Mouse (Mus musculus) neural tube, embryonic 12.5 days (tissue): ENCODE results near the gene Farsa. TPM values are rescaled to one million over a fixed set of nuclear protein-coding genes. Genes with fewer than 3 reads are reported as not detected.

Experiments used
- ATAC-seq: fragments of 200-750 bp; cut with Nextera tagmentation; 2 replicates; pipeline ENCODE4 v1.8.0; 2017; ENCODE audit warnings: low read depth, mild to moderate bottlenecking, moderate TSS enrichment, moderate library complexity; ENCODE audit not compliant: low FRiP score
- H3K27ac ChIP-seq: fragments of 300-500 bp; sonication (generic); 2 replicates; pipeline ENCODE4 v1.5.1; 2016
- H3K27me3 ChIP-seq: fragments of 300-500 bp; sonication (generic); replicated peaks from 2 replicates; pipeline ENCODE4 v1.6.1; 2016; ENCODE audit warnings: mild to moderate bottlenecking
- H3K36me3 ChIP-seq: fragments of 300-500 bp; sonication (generic); 2 replicates; pipeline ENCODE4 v1.6.1; 2016; ENCODE audit warnings: mild to moderate bottlenecking
- H3K4me1 ChIP-seq: fragments of 300-500 bp; sonication (generic); 2 replicates; pipeline ENCODE4 v1.6.1; 2016
- H3K4me2 ChIP-seq: fragments of 300-500 bp; sonication (generic); replicated peaks from 2 replicates; pipeline ENCODE4 v1.6.1; 2016; ENCODE audit warnings: mild to moderate bottlenecking
- H3K4me3 ChIP-seq: fragments of 300-500 bp; sonication (generic); 2 replicates; pipeline ENCODE4 v1.5.1; 2016
- H3K9ac ChIP-seq: fragments of 300-500 bp; sonication (generic); 2 replicates; pipeline ENCODE4 v1.6.1; 2016; ENCODE audit warnings: mild to moderate bottlenecking
- H3K9me3 ChIP-seq: fragments of 300-500 bp; sonication (generic); 2 replicates; pipeline ENCODE4 v1.6.1; 2016; ENCODE audit warnings: mild to moderate bottlenecking
- WGBS: fragments of 180-500 bp; shearing (Covaris S2); methylation state at CpG from one replicate; pipeline ENCODE4 v1.1.7; 2016; 5-methylcytosine and 5-hydroxymethylcytosine counted together
- polyA plus RNA-seq: library from polyadenylated mRNA; unstranded; fragments of >200 nt; fragmentation: Nextera tagmentation; extraction: Ambion mirVana; gene quantifications from 2 replicates; pipeline ENCODE4 v1.2.1, GENCODE M21; 2016

Gene Farsa
- polyA plus RNA-seq, 1 experiment from 2014 or later = 110 TPM

DNA sequence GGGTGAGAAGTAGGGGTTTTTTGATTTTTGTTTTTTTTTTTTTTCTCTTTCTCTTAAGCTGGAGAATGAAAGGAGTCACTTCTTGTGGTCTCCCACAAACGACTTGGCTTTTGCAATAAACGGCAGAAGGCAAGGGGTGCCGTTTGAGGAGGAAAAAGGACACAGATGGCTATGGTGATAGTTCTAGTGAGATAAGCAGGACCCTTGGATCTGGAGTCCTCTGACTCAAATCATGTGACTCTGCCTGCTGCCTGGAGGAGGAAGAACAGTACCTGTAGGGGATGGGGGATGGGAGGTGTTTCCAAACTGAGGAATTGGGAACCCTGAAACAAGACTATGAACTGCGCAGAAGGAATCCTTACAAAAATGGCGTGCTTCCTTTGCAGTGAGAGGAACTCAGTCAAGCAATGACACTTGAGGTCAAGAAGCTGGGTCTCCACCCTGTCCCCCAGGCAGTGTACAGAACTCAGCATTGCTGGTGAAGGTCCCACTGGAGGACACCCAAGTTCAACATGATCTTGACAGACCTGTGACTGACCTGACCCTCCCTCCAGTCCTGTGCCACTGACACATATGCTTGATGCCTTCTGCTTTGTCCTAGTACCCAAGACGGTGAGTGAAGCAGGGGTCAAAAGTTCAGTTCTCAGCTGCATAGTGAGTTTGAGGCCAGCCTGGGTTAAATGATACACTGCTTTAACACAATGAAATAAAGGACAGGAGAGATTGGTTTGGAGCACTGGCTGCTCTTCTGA is 8.9 kb upstream of the Farsa start:
- H3K9ac ChIP-seq = no peak overlapping the region
- H3K27ac ChIP-seq = no peak overlapping the region
- H3K4me1 ChIP-seq = peaks cover 31% of the 10 kb centered on the region
- no peak for ATAC-seq
- H3K36me3 ChIP-seq = peaks cover 22% of the 10 kb centered on the region
- H3K4me2 ChIP-seq = peak overlapping the region; percentile 86
- no peaks in the 10 kb centered on the region for H3K27me3 ChIP-seq
- H3K4me3 ChIP-seq = no peak overlapping the region; the same call in 1 of the 2 replicates
- WGBS = 38% methylated on average over 6 of the region's 6 CpGs
- H3K9me3 ChIP-seq = no peaks in the 10 kb centered on the region

- peaks cover 22% of the 10 kb centered on the region for H3K36me3 ChIP-seq
- H3K27ac ChIP-seq = no peak overlapping the region
- peak; percentile 45; the same call in 1 of the 2 replicates for ATAC-seq
- H3K4me2 ChIP-seq = no peak overlapping the region
- H3K9ac ChIP-seq = no peak overlapping the region
- 94% methylated on average over 3 of the region's 3 CpGs for WGBS
- no peaks in the 10 kb centered on the region for H3K9me3 ChIP-seq
- H3K4me1 ChIP-seq = peaks cover 13% of the 10 kb centered on the region
- no peak overlapping the region for H3K4me3 ChIP-seq
- H3K27me3 ChIP-seq = no peaks in the 10 kb centered on the region
Observed at GRCm38 (mm10) chr8:84856434-84856833, 355 bp upstream of the Farsa start.

DNA sequence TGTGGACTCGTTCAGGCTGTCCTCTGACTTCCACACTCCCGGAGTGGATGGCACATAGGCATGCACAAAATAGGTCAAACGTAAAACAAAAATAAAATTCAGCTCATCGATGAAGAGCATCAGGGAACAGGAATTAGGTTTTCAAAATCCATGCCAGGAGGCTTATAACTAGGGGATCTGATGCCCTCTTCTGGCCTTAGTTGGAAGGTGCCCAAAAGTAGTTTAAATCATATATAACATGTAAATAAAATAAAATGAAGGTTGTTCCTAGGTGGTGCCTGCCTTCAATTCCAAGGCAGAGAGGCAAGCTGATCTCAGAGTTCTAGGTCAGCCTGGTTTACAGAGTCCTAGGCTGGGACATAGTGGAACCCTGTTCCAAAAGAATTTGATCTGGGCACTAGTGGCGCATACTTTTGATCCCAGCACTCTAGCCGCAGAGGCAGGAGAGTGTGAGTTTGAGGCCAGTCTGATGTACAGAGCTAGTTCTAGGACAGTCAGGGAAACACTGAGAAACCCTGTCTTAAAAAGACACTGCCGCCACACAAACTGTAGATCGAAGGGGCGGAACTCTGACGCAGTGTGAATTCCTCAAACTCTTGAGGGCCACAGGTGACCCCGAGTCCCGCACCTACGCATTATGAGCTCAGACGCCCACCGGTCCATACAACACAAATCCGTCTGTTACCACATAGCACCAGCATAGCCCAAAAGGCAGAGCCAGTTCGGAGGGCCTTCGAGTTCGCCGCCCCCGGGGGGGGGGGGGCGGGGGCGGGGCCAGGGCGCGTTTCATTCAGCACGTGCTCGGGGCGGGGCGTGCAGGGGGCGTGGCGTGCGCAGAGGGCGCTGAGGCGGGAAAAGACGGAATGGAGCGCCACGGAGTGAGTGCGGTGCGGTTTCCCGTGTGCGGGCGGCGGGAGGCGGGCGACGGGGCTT is 14.9 kb downstream of the Farsa start, which contains the start of gene Syce2:
Gene Syce2 (plus strand): TSS at position 736 of the 933 bp plus-strand sequence.
- WGBS = 16% methylated on average over 45 of the region's 46 CpGs
- Histone ChIP-seq H3K4me1 (peaks cover 11% of the 10 kb centered on the region), H3K9ac (peak within 1 kb of the TSS; percentile 51; the same call in 1 of the 2 replicates), H3K27me3 (peaks cover 8% of the 10 kb centered on the region), H3K4me2 (peak within 1 kb of the TSS; percentile 84), H3K27ac (no peak within 1 kb of the TSS), H3K36me3 (peaks cover 32% of the 10 kb centered on the region), H3K9me3 (no peaks in the 10 kb centered on the region), H3K4me3 (peak within 1 kb of the TSS; percentile 34)
- ATAC-seq = peak; percentile 68

DNA sequence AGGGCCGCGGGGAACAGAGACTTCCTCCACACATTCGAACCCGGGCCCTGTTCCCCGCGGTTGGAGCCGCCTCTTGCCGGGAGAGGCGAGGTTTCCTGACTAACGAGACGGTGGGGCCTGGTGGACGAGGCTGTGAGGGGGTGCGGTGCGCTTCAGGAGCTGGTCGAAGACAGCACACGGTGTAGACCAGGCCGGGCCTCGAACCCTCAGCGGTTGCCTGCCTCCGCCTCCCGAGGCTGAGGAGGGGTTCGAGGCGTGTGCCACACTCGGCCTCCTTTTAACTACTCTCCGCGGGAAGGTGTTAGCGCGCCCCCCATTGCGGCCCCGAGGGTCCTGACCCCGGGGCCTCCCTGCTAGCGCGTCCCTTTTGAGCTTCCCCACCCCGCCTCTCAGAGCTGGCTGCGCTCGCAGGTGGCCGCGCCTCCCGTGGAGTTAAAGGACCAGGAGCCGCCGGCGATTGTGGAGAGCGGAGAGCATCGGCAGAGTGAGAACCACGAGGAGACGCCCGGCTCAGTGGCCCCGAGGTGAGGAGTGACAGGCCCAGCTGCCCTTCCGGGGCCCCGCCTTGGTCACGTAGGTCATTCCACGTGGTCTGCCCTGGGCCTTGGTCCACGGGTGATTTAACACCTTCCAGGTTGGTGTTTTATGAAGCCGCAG is 15.6 kb downstream of the Farsa start:
- Histone ChIP-seq H3K27me3 (peaks cover 8% of the 10 kb centered on the region), H3K4me2 (peak overlapping the region; percentile 84), H3K4me1 (peaks cover 11% of the 10 kb centered on the region), H3K4me3 (peak overlapping the region; percentile 34), H3K36me3 (peaks cover 24% of the 10 kb centered on the region), H3K9ac (peak overlapping the region; percentile 51; the same call in 1 of the 2 replicates), H3K27ac (no peak overlapping the region), H3K9me3 (no peaks in the 10 kb centered on the region)
- WGBS = 4% methylated on average over 54 of the region's 54 CpGs
- peak; percentile 56; the same call in 1 of the 2 replicates for ATAC-seq

- no peak for ATAC-seq
- no peaks in the 10 kb centered on the region for H3K9me3 ChIP-seq
- peaks cover 18% of the 10 kb centered on the region for H3K36me3 ChIP-seq
- H3K27ac ChIP-seq = no peak overlapping the region
- 69% methylated on average over 4 of the region's 4 CpGs for WGBS
- H3K4me3 ChIP-seq = peak overlapping the region; percentile 34; the same call in 1 of the 2 replicates
- peaks cover 8% of the 10 kb centered on the region for H3K27me3 ChIP-seq
- H3K9ac ChIP-seq = peak overlapping the region; percentile 51; the same call in 1 of the 2 replicates
- peak overlapping the region; percentile 84 for H3K4me2 ChIP-seq
- H3K4me1 ChIP-seq = peaks cover 11% of the 10 kb centered on the region
Observed at GRCm38 (mm10) chr8:84873016-84873415, 16.2 kb downstream of the Farsa start.

- no peak overlapping the region for H3K4me3 ChIP-seq
- H3K9me3 ChIP-seq = no peaks in the 10 kb centered on the region
- peaks cover 11% of the 10 kb centered on the region for H3K4me1 ChIP-seq
- no peak overlapping the region for H3K27ac ChIP-seq
- H3K27me3 ChIP-seq = peaks cover 8% of the 10 kb centered on the region
- WGBS = 92% methylated on average over 3 of the region's 3 CpGs
- no peak for ATAC-seq
- peaks cover 5% of the 10 kb centered on the region for H3K36me3 ChIP-seq
- no peak overlapping the region for H3K4me2 ChIP-seq
- H3K9ac ChIP-seq = no peak overlapping the region
Observed at GRCm38 (mm10) chr8:84874339-84874738, 17.6 kb downstream of the Farsa start.

- no peaks in the 10 kb centered on the region for H3K36me3 ChIP-seq
- no peak overlapping the region for H3K9ac ChIP-seq
- peaks cover 6% of the 10 kb centered on the region for H3K27me3 ChIP-seq
- peaks cover 4% of the 10 kb centered on the region for H3K4me1 ChIP-seq
- ATAC-seq = no peak
- no peaks in the 10 kb centered on the region for H3K9me3 ChIP-seq
- WGBS = 90% methylated on average over 3 of the region's 3 CpGs
- no peak overlapping the region for H3K27ac ChIP-seq
- no peak overlapping the region for H3K4me3 ChIP-seq
- H3K4me2 ChIP-seq = no peak overlapping the region
Observed at GRCm38 (mm10) chr8:84877297-84878035, 20.7 kb downstream of the Farsa start.

DNA sequence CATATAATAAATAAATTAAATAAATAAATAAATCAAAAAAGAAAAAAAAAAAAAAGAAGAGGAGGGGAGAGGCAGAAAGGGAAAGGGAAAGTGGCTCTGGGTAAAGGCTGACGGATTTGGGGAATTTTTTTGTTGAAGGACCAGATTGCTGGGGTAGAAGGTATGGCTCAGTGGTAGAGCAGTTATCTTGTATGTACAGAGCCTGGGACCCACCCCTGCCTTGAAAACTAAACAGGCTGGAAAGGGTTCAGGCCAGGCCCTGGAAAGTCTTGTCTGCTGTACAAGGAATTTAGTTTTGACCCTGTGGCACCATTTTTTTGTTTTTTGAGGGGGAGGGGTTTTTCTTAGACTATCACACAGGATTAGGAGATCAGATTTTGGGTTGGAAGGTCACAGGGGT is 22.1 kb downstream of the Farsa start:
- H3K4me1 ChIP-seq = no peaks in the 10 kb centered on the region
- ATAC-seq = no peak
- no peaks in the 10 kb centered on the region for H3K36me3 ChIP-seq
- 89% methylated on average over 1 of the region's 1 CpGs for WGBS
- no peak overlapping the region for H3K27ac ChIP-seq
- no peaks in the 10 kb centered on the region for H3K27me3 ChIP-seq
- no peak overlapping the region for H3K4me3 ChIP-seq
- no peak overlapping the region for H3K4me2 ChIP-seq
- no peaks in the 10 kb centered on the region for H3K9me3 ChIP-seq
- no peak overlapping the region for H3K9ac ChIP-seq

- 84% methylated on average over 4 of the region's 4 CpGs for WGBS
- no peak for ATAC-seq
- Histone ChIP-seq H3K4me1 (no peaks in the 10 kb centered on the region), H3K36me3 (peaks cover 38% of the 10 kb centered on the region), H3K4me2 (no peak overlapping the region), H3K4me3 (no peak overlapping the region), H3K9me3 (no peaks in the 10 kb centered on the region), H3K27ac (no peak overlapping the region), H3K27me3 (no peaks in the 10 kb centered on the region), H3K9ac (no peak overlapping the region)
Observed at GRCm38 (mm10) chr8:84884728-84885127, 27.9 kb downstream of the Farsa start.

GRCm38 (mm10) chr8:84888280-84888679 is 31.5 kb downstream of the Farsa start:
- Histone ChIP-seq H3K4me3 (no peak overlapping the region), H3K27ac (no peak overlapping the region), H3K27me3 (no peaks in the 10 kb centered on the region), H3K4me1 (peaks cover 7% of the 10 kb centered on the region), H3K4me2 (no peak overlapping the region), H3K9me3 (no peaks in the 10 kb centered on the region), H3K36me3 (peaks cover 51% of the 10 kb centered on the region), H3K9ac (no peak overlapping the region)
- no peak for ATAC-seq
- WGBS = 96% methylated on average over 3 of the region's 3 CpGs

DNA sequence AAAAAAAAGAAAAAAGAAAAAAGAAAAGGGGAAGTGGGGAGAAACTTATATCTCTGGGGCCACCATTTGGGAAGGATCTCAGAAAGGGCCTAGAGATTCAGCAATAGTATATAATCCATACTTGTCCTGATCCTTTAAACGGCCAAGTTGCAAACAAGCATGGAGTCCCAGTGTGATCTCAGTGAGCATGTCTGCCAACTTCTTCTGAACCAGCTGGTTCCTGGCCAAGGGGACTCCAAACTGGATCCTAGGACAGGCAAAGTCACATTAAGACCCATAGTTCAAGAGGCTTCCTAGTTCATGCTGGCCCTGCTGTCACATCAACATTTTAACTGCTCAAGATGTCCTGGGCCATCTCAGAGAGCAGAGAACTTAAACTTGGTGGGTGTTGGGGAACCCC is 32.4 kb downstream of the Farsa start:
- H3K36me3 ChIP-seq = peaks cover 51% of the 10 kb centered on the region
- no peaks in the 10 kb centered on the region for H3K27me3 ChIP-seq
- peaks cover 10% of the 10 kb centered on the region for H3K4me1 ChIP-seq
- no peak overlapping the region for H3K4me2 ChIP-seq
- H3K9ac ChIP-seq = no peak overlapping the region
- H3K4me3 ChIP-seq = no peak overlapping the region
- H3K27ac ChIP-seq = no peak overlapping the region
- no peaks in the 10 kb centered on the region for H3K9me3 ChIP-seq
- no peak for ATAC-seq
- 95% methylated on average over 1 of the region's 1 CpGs for WGBS
